Mouse (Mus musculus): ENCODE data around the gene Cnnm3.

GRCm38 (mm10) chr1:36512089-36512965 lies 660 bp downstream of the Cnnm3 start:
- TF ChIP-seq TAL1 (IDR thresholded peaks at IDR 0.05; ENCODE audit: low read length) (no peak), GATA1 (IDR thresholded peaks at IDR 0.05; ENCODE audit: low read length) (no peak)

All from erythroblast, embryonic 14.5 days (primary cell).